Mouse (Mus musculus): ENCODE measurements at regions not wholly inside any gene's neighbourhood (a gene's known extent, or its start where the extent isn't known, plus 50 kb on each side); places are given as distances from the start of the nearest gene placed in this dataset.

DNA sequence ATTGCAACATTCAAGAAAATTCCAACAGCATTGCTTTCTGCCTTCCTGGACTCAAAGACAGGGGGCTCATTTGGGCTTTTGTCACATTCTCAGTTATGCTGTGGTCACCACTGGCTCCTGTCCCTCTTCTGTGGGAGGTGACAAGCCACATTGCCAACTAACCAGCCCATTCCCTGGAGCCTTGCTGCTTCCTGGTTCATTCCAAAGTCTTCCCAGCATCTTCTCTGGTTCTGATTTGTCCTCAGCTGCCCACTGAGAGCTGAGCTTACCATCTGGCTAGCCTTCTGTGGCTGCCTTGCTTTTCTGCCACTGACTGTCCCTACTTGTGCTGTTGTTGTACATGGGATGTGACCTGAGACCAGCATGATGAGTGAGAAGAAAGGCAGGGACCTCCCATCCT lies 111.0 kb downstream of the Cxcl12 start:
- no peak for DNase-seq (ENCODE audit: low read depth, low spot score)

- no peak for DNase-seq (ENCODE audit: low read depth, low spot score)
Measured at GRCm38 (mm10) chr6:117279786-117280411, 111.6 kb downstream of the Cxcl12 start.

DNA sequence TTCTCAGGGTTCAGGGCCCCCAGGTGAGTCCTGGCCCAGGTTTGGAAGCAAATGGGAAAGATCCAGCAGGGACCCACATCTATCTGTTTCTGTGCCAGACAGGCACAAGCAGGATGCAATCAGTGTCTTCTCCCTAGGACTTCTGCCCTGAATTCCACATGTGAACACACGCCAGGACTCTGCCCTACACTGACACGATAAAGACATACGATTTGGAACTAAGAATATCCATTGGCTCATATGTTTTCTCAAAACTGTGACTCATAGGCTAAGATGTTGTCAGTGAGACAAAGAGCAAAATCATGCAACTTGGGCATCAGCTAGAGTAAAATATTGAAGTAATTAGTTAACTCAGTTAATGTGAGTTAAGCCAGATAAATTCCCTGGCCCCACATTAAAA lies 112.6 kb downstream of the Cxcl12 start:
- no peak for DNase-seq (ENCODE audit: low read depth, low spot score)

GRCm38 (mm10) chr6:117283616-117284015 lies 115.3 kb downstream of the Cxcl12 start:
- DNase-seq (ENCODE audit: low read depth, low spot score), result no peak

- no peak for DNase-seq (ENCODE audit: low read depth, low spot score)
Measured at GRCm38 (mm10) chr6:117284376-117285106, 116.2 kb downstream of the Cxcl12 start.

DNA sequence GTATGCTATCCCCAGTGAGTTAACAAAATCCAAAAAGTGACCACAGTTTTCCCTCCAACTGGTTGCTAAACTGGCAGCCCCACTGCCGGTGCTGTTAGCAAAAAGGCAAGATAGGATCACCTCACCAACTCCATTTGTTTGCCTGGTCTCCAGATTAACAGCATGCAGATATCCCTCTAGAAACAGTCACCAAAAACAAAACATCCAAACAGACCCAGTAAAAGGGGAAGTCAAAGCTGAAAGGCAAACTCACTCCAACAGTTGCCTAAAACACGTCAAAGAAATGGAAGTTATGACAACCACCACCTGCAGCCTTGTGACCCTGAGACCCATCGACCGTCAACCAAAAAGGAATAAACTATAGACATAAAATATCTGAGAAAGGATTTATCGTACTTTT lies 119.1 kb downstream of the Cxcl12 start:
- no peak for DNase-seq (ENCODE audit: low read depth, low spot score)

DNA sequence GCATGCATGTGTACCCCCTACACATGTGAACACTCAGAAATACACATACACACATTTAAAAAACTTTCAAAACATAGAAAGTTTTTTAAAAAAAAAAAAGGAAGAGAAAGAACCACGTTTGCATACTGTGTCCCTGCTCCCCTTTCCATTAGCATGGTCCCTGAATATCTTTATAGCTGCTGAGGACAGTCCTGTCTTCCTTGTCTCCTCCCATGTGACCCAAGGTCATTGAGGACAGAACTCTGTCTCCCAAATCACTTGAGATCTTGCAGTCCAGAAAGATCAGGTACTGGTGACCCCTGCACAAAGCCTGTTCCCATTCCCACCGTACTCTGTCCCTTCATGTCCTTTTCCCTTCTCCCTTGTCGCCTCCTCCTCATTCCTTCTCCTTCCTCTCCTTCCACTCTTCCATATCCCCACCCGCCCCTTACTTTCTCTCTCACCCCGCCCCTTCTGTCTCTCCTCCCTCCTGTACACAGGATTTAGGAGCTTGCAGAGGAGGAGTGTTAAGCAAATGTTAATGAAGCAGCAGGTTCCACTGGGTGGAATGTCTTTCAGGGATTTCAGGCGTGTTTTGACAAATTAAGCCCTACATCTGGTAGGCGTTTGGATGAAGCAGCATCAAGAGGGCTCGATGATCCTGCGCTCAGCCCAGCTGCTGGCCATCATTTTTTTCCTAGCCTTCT lies 125.6 kb downstream of the Cxcl12 start:
- DNase-seq (ENCODE audit: low read depth, low spot score), result no peak

DNA sequence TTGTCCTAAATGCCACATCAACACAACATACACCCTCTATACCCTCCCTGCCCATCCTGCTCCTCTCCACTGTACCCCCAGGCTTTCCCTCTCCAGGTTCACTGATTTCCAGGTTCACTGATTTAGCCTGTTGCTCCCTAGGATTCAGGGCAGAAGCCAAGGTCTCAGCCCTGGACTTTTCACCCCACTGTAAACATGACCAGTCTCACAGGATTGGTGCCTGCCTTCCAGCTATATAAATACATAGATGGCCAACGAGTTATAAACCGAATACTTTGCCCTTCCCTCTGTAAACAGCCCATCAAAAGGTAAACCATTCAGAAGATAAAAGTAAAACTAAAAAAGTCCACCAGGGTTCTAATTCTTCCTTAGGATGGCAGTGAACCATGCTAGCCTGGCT lies 129.6 kb downstream of the Cxcl12 start:
- DNase-seq (ENCODE audit: low read depth, low spot score), result no peak

GRCm38 (mm10) chr6:117299503-117300288 lies 131.4 kb downstream of the Cxcl12 start:
- DNase-seq (ENCODE audit: low read depth, low spot score), result no peak

DNA sequence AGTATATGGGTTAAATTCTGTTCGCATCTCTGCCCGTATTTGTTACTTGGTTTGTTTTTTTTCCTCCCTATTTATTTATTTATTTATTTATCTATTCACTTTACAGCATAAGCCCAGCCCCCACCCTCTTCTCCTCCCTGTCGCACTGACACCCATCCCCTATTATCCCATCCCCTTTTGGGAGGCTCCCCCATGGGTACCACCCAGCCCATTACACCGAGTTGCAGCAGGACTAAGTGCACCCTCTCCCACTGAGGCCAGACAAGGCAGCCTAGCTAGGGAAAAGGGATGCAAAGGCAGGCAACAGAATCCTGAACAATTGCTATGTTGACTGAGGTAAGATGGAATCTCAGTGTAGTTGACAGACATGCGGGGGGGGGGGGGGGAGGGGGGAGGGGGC lies 135.0 kb downstream of the Cxcl12 start:
- DNase-seq (ENCODE audit: low read depth, low spot score), result no peak

DNA sequence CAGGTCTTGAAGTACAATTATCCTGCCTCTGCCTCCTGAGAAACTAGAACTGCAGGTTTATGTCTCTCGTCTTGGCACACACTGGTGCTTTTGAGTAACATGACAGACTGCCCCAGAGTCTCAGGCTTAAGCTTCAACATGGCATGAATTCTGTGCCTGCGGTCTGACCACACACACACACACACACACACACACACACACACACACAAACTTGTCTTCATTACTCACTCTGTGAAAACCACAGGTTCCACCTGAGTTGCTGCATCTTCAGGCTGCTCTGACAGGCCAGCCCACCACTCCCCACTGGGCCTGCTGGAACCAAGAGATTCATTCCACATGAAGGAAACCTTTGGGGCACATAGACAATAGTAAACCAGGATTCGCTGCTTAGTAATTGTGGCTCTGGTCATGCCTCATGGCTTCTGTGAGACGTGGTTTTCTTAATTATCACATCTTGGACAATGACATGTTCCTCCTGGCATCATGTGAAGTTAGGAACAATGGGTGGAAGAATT lies 137.5 kb downstream of the Cxcl12 start:
- no peak for DNase-seq (ENCODE audit: low read depth, low spot score)

GRCm38 (mm10) chr6:117308636-117309035 lies 140.3 kb downstream of the Cxcl12 start:
- peak; percentile 17 for DNase-seq (ENCODE audit: low read depth, low spot score)

DNA sequence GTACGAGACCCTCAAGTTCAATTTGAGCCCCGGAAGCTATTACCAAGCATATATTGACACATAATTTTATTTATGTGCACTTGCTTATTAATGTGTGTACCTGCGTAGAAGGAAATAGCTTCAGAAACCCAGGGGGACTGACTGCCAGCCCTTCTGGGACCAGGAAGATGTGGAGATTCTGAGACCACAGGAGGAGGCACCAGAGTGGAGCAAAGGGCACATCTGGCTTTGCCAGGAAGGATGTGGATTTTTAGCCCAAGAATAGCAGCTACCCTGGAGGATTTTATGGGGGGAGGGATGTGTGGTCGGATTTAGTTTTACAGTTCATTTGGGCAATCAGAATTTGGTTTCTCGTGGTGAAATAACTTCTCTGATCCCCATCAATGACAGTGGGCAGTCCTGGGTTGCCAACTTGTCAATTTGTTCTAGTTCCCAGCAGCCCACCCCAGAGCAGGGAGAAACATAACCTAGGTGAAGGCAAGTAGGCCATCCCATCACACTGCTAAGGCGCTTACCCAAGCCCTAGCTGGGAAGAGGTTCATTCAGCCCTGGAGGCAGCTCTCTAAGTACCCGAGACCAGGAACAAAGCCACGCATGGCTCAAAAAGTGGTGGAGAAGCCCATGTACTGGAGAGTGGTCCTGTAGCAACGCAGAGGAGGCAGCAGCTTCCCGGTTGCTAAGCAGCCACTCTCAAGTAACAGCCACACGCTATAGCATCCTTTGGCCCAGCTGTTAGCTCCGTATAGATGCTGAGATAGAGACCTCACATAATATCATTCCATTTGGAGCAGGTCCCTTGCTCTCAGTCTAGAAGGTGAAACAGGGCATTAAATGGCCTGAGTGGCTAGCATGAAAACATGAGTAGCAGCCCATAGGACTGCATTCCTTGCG lies 144.8 kb downstream of the Cxcl12 start:
- no peak for DNase-seq (ENCODE audit: low read depth, low spot score)

DNA sequence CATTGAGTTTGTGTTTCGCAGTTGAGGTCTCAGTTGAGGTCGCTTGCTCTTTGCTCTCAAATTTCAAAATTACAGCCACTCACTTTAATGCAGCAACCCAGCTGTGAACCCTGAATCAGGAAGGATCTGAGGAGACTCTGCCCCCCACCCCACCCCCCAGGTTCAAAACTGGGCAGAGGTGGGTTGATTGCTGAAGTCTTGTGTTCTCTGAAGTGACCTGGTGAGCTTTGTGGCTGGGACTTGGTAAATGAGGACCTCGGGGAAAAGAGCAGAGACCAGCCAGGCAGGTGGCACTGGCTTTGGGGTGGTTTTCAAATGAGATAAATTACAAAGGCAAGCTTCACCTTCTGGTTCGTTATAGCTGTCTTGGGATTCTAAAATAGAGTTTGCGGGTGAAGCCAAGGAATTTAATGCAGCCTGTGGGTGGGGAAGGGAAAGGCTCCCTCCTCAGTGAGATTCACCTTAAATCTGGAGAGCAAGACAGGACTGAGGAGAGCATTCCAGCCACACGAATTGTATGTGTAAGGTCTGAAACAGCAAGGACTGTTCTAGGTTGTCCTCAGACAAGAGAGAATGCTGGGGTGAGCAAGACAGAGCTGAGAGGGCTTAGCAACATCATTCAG lies 145.7 kb downstream of the Cxcl12 start:
- DNase-seq (ENCODE audit: low read depth, low spot score), result no peak

DNA sequence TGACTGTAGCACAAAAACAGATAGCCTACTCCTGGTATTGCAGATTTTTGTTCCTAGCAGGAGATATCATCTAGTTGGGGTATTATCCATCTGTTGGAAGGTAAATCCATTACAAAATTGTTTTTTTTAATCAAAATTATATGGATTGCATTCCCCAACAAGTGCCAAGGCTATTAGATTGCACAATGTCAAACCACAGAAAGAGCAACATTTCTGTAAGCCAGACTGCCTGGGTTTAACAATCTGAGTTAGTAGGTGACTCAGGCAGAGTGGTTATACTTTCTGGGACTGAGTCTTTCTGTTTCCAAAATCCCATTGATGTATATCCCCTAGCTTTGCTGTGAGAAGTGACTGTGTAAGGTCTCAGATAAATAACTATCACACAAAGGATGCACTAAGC lies 155.0 kb downstream of the Cxcl12 start:
- DNase-seq (ENCODE audit: low read depth, low spot score), result no peak

DNA sequence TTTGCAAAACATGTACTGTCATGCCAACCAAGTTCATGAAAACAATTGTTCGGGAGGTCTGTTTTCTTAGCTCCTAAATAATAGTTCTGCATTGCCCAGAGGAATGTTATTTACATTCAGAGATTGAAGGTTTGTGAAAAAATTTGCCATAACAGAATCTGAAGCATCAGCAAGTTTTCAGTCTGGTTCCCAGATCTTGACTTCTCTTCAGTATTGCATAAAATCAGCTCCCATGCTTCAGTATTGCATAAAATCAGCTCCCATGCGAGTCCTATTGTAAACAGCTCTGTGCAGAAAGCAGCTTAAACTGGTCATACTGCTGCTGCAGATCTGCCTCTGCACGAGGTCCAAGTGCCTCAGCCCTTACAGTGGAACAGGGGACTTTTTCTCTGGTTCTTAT lies 155.5 kb downstream of the Cxcl12 start:
- DNase-seq (ENCODE audit: low read depth, low spot score), result no peak

DNA sequence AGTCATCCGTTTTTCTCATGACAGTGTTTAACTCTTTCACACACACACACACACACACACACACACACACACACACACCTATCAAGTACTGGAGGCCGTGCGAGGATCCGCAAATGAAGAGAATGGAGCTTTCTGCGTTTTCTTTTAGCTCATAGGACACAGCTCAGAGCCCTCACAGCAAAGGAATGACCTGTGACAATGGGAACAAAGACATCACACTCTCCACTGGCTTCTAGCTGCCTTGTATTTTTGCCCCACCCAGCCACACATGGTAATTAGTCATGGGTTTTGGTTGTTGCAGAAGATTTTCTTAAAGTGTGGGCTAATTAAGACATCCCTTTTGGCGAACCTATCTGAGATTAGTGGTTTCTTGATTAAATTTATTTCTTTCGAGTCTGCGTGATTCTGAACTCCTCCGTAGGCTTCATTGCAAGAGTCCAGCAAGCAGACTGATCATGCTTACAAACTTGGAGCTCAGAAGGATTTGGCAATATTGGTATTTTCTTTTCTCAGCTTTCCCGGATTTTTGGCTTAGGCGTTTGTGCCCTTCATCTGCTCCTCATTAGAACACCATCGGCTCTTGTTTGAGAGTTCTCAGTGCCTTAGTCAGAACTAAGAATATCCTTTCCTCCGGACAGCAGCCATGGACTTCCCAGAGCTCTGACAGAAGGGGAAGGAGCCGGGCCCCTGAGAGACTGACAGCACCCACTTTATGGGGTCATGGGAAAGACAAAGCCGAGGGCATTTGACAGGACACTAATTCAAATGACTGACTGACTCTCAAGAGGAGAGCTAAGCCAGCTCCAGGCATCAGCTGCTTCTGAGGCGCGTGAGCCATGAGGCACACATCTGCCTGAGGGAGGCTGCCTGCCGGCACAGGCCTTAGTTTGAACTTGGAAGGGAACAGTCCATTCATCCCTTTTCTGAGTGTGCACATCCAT lies 158.8 kb downstream of the Cxcl12 start:
- no peak for DNase-seq (ENCODE audit: low read depth, low spot score)

GRCm38 (mm10) chr6:117329164-117329939 lies 161.0 kb downstream of the Cxcl12 start:
- no peak for DNase-seq (ENCODE audit: low read depth, low spot score)

DNA sequence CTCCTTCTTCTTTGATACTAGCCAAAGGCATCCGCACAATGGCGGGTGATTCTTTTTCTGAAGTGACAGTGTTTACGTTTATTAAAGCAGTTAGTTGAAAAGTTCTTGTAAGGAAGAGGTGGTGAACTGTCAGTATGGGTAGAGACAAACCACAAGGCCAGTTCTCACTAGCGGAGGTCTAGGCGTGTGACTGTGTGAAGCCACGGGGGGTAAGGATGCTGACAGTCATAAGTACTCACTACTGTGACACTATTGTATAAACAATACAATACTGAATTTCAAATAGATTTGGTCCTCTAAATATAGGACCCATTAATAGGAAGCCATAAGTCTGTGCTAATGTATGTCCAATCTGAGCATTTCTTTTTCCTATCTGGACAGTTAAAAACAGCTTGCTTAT lies 161.9 kb downstream of the Cxcl12 start:
- no peak for DNase-seq (ENCODE audit: low read depth, low spot score)

Measured in retina, postnatal 7 days (tissue).